Mouse (Mus musculus): Measurements from ENCODE around the gene Tmem131l.

- no peak for TF ChIP-seq POLR2A (IDR thresholded peaks at IDR 0.05; ENCODE audit: borderline replicate concordance, control insufficient read depth, low read depth, low read length)
- no peak for TF ChIP-seq CTCF (IDR thresholded peaks at IDR 0.05; ENCODE audit: control insufficient read depth, insufficient read depth, low read length)
Measured at GRCm38 (mm10) chr3:84061523-84062453, 21.8 kb upstream of the Tmem131l start.
